Mouse (Mus musculus) CD8-positive naive resting alpha-beta T cell, adult 57 days (primary cell): Measurements from ENCODE around the gene Btaf1. TPM values are rescaled to one million over a fixed set of nuclear protein-coding genes. Genes with fewer than 3 reads are reported as not detected.

Experiments used
- total RNA-seq: library from RNA; stranded (reverse); gene quantifications from one replicate; pipeline ENCODE4 v1.2.4, GENCODE M21; 2023

Gene Btaf1
- total RNA-seq: 33.0 TPM

GRCm38 (mm10) chr19:36925671-36926552 is at the start of gene Btaf1:
Gene Btaf1, plus strand, starts transcription at chr19:36926079.

GRCm38 (mm10) chr19:36919466-36919865 is 6.4 kb upstream of the Btaf1 start, which contains the start of gene Fgfbp3:
Gene Fgfbp3, minus strand, starts transcription at chr19:36919615.

Other genes with a start within 250 kb of the Btaf1 start
- gene Ppp1r3c, start 189.4 kb upstream of the Btaf1 start, total RNA-seq: not detected
- 139 TPM for gene Tnks2, start 91.8 kb upstream of the Btaf1 start, total RNA-seq
- gene Fgfbp3, start 6.5 kb upstream of the Btaf1 start, total RNA-seq: 0.37 TPM